Mouse (Mus musculus) liver, adult 2 months (tissue): ENCODE measurements at regions not wholly inside any gene's neighbourhood (a gene's known extent, or its start where the extent isn't known, plus 50 kb on each side); places are given as distances from the start of the nearest gene placed in this dataset.
A peak's percentile ranks its signal among the peaks of the same experiment; 100 is the strongest.

ENCODE experiments used
- DNase-seq: peaks from one replicate; pipeline ENCODE4 v3.0.0-alpha.2; 2011; ENCODE audit warnings: low read depth, low spot score; ENCODE audit errors: extremely low read depth
- H3K27ac ChIP-seq: fragments of 200-500 bp; replicated peaks from 2 replicates; pipeline ENCODE4 v1.5.1; 2012; ENCODE audit warnings: low read depth, mild to moderate bottlenecking, control low read depth, inconsistent platforms, low read length; ENCODE audit not compliant: insufficient read depth
- H3K27me3 ChIP-seq: fragments of 200-500 bp; 2 replicates; pipeline ENCODE4 v1.6.1; 2012; ENCODE audit warnings: mild to moderate bottlenecking, moderate library complexity, low read length, inconsistent platforms; ENCODE audit not compliant: control insufficient read depth, insufficient read depth
- H3K36me3 ChIP-seq: fragments of 200-500 bp; 2 replicates; pipeline ENCODE4 v1.6.1; 2012; ENCODE audit warnings: low read length, inconsistent platforms; ENCODE audit not compliant: control insufficient read depth, insufficient read depth
- H3K4me1 ChIP-seq: fragments of 200-500 bp; 2 replicates; pipeline ENCODE4 v1.6.1; 2011; ENCODE audit warnings: low read length; ENCODE audit not compliant: control insufficient read depth, insufficient read depth
- H3K4me3 ChIP-seq: fragments of 200-500 bp; 2 replicates; pipeline ENCODE4 v1.5.1; 2011; ENCODE audit warnings: low read depth, mild to moderate bottlenecking, control low read depth, low read length, moderate library complexity; ENCODE audit not compliant: insufficient read depth
- H3K79me2 ChIP-seq: fragments of 200-500 bp; 2 replicates; pipeline ENCODE4 v1.6.1; 2012; ENCODE audit warnings: inconsistent platforms, mild to moderate bottlenecking, low read length, moderate library complexity; ENCODE audit not compliant: control insufficient read depth, insufficient read depth
- H3K9ac ChIP-seq: fragments of 200-500 bp; 2 replicates; pipeline ENCODE4 v1.6.1; 2012; ENCODE audit warnings: low read depth, mild to moderate bottlenecking, control low read depth, inconsistent platforms, low read length
- CTCF ChIP-seq: fragments of 200-500 bp; IDR thresholded peaks from 2 replicates; pipeline ENCODE4 v1.5.1; 2011; ENCODE audit warnings: low read depth, low read length, control low read depth
- POLR2A ChIP-seq: fragments of 200-500 bp; IDR thresholded peaks from 2 replicates; pipeline ENCODE4 v1.6.1; 2011; ENCODE audit warnings: low read length, control low read depth; ENCODE audit not compliant: insufficient read depth; ENCODE audit errors: extremely low read depth
- WGBS: fragments of 180-500 bp; shearing (Covaris S2); methylation state at CpG from one replicate; pipeline ENCODE4 v1.1.7; 2018; 5-methylcytosine and 5-hydroxymethylcytosine counted together

- 75% methylated on average over 6 of the region's 6 CpGs for WGBS
- H3K79me2 ChIP-seq, result no peaks in the 10 kb centered on the region
- no peaks in the 10 kb centered on the region for H3K36me3 ChIP-seq
- no peak overlapping the region for H3K9ac ChIP-seq
- TF ChIP-seq CTCF (no peak), POLR2A (no peak)
- H3K27me3 ChIP-seq, result no peaks in the 10 kb centered on the region
- H3K4me3 ChIP-seq, result no peak overlapping the region
- peak; percentile 23 for DNase-seq
- H3K27ac ChIP-seq, result no peak overlapping the region
- peaks cover 8% of the 10 kb centered on the region; the same call in 1 of the 2 replicates for H3K4me1 ChIP-seq
These were observed 349.3 kb downstream of the Zfp619 start for GRCm38 (mm10) chr7:39866674-39867428.

- 50% methylated on average over 3 of the region's 3 CpGs for WGBS
- no peaks in the 10 kb centered on the region for H3K36me3 ChIP-seq
- H3K79me2 ChIP-seq, result no peaks in the 10 kb centered on the region
- no peak for DNase-seq
- H3K4me3 ChIP-seq, result no peak overlapping the region
- no peaks in the 10 kb centered on the region for H3K27me3 ChIP-seq
- H3K27ac ChIP-seq, result no peak overlapping the region
- TF ChIP-seq CTCF, result no peak
- no peak for TF ChIP-seq POLR2A
- peaks cover 8% of the 10 kb centered on the region; the same call in 1 of the 2 replicates for H3K4me1 ChIP-seq
- no peak overlapping the region for H3K9ac ChIP-seq
These were observed 349.9 kb downstream of the Zfp619 start for GRCm38 (mm10) chr7:39867451-39867850.

- H3K79me2 ChIP-seq, result no peaks in the 10 kb centered on the region
- H3K36me3 ChIP-seq, result no peaks in the 10 kb centered on the region
- 70% methylated on average over 1 of the region's 1 CpGs for WGBS
- H3K4me1 ChIP-seq, result peaks cover 5% of the 10 kb centered on the region
- DNase-seq, result no peak
- no peak for TF ChIP-seq POLR2A
- no peak for TF ChIP-seq CTCF
- no peak overlapping the region for H3K4me3 ChIP-seq
- H3K27me3 ChIP-seq, result no peaks in the 10 kb centered on the region
- H3K27ac ChIP-seq, result no peak overlapping the region
- H3K9ac ChIP-seq, result no peak overlapping the region
These were observed 364.5 kb downstream of the Zfp619 start for GRCm38 (mm10) chr7:39882113-39882512.

GRCm38 (mm10) chr7:39894208-39894896 is 376.8 kb downstream of the Zfp619 start:
- H3K27me3 ChIP-seq, result no peaks in the 10 kb centered on the region
- H3K36me3 ChIP-seq, result no peaks in the 10 kb centered on the region
- H3K4me3 ChIP-seq, result no peak overlapping the region
- DNase-seq, result no peak
- TF ChIP-seq CTCF (no peak), POLR2A (no peak)
- no peak overlapping the region for H3K27ac ChIP-seq
- H3K79me2 ChIP-seq, result no peaks in the 10 kb centered on the region
- no peaks in the 10 kb centered on the region for H3K4me1 ChIP-seq
- no peak overlapping the region for H3K9ac ChIP-seq
- WGBS, result 95% methylated on average over 7 of the region's 7 CpGs

GRCm38 (mm10) chr7:39896918-39897317 is 379.4 kb downstream of the Zfp619 start:
- Histone ChIP-seq H3K79me2 (no peaks in the 10 kb centered on the region), H3K4me1 (no peaks in the 10 kb centered on the region), H3K36me3 (no peaks in the 10 kb centered on the region), H3K4me3 (no peak overlapping the region), H3K27ac (no peak overlapping the region), H3K9ac (no peak overlapping the region), H3K27me3 (no peaks in the 10 kb centered on the region)
- WGBS, result 82% methylated on average over 2 of the region's 2 CpGs
- DNase-seq, result no peak
- no peak for TF ChIP-seq CTCF
- no peak for TF ChIP-seq POLR2A

- TF ChIP-seq POLR2A (no peak), CTCF (peak; percentile 43)
- peak; percentile 16 for DNase-seq
- H3K9ac ChIP-seq, result no peak overlapping the region
- no peaks in the 10 kb centered on the region for H3K27me3 ChIP-seq
- 92% methylated on average over 1 of the region's 1 CpGs for WGBS
- H3K36me3 ChIP-seq, result no peaks in the 10 kb centered on the region
- no peak overlapping the region for H3K4me3 ChIP-seq
- H3K4me1 ChIP-seq, result no peaks in the 10 kb centered on the region
- no peak overlapping the region for H3K27ac ChIP-seq
- no peaks in the 10 kb centered on the region for H3K79me2 ChIP-seq
These were observed 380.7 kb downstream of the Zfp619 start for GRCm38 (mm10) chr7:39898268-39898667.
